Mouse (Mus musculus): ENCODE results near the gene Kifc3.

DNA sequence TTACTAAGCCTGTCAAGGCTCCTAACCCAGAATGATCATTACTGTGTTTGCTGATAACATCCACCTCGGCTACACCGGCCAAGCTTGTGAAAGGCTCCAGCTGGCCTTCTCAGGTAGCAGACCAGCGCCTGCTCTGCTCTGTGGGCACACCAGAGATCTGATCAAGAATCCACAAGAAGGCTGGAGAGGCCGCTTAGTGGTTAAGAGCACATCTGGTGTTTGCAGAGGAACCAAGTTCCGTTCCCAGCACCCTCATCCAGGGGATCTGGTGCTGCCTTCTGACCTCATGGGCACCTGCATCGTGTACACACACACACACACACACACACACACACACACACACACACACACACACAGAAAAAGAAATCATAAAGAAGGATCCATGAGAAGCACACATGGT is 46.5 kb downstream of the Kifc3 start:
- TF ChIP-seq POLR2A (IDR thresholded peaks at IDR 0.05; ENCODE audit: control insufficient read depth, low read depth, low read length) (no peak), CTCF (IDR thresholded peaks at IDR 0.05; ENCODE audit: control insufficient read depth, insufficient read depth, insufficient replicate concordance, low read depth, low read length) (no peak)

Data from testis, adult 2 months (tissue).